Mouse (Mus musculus) telencephalon, adult 2 months (tissue): ENCODE data around the gene Lekr1.
A peak's percentile ranks its signal among the peaks of the same experiment; 100 is the strongest.

Source experiments
- DNase-seq: peaks from one replicate; pipeline ENCODE4 v3.0.0-alpha.2; 2011; ENCODE audit warnings: low read depth, low spot score

Gene Lekr1

GRCm38 (mm10) chr3:65656902-65657660, 8.9 kb upstream of the Lekr1 start:
- no peak for DNase-seq

DNA sequence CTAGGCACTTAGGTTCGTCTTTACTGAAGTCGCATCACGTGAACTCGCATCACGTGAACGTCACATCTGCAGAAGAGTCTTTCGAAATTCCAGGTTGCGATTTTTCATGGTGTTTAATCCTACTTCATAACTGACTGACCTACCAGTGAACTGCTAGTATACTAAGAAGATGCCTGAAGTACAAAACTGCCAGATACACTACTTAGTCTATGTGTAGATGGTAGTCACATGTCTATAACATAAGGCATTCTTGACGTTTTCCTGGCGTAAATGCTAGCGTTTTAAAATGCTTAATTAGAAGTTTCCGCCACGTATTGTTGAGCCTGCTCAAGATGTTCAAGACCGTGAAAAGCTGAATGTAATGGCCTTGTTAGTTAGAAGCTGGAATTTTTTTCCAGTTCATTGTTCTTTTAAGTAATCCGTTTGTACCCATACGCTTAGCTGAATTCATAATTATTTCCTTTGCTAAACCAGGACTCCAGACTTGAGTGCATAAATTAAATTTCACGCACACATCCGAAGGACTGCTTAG, 7.9 kb upstream of the Lekr1 start:
- no peak for DNase-seq

DNA sequence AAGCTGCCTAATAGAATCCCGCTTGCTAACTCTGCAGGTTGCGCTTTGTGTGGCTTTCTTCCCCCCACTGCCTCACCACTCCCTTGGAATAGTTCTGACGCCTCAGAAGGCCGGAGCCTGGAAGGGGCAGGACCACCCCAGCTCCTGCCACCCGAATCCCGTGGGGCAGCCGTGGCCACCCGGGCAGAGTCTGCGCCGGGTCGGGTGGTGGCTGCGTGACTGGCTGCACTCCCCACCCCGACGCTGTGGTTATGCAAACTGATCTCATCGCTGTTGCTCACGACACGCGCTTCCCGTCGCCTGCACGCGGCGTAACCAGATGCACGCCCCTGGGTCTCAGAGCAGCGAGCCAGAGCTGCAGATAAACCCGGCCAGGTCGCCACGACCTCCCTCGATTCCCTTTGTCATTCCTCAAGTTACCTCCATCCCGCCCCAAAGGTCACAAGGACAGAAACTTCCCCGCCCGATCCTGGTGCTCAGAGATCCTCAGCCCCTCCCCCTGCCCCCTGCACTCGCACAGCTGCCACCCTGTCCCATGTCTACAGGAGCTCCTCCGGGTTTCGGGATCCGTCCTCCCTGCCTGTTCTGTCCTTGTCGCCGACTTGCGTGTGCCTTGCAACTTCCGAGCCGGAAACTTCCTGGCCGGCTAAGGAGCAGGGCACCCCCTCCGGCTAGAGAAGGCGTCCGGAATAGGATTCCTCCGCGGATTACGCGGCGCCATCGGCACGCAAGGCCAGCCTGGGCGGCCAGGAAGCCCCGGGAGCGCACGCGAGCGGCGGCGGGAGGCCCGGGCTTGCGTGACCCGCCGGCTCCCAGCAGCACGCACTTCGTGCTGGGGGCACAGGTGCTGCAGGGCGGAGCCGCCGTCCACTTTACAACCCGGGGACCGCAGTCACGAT, 7.1 kb upstream of the Lekr1 start:
- peak; percentile 62 for DNase-seq

DNA sequence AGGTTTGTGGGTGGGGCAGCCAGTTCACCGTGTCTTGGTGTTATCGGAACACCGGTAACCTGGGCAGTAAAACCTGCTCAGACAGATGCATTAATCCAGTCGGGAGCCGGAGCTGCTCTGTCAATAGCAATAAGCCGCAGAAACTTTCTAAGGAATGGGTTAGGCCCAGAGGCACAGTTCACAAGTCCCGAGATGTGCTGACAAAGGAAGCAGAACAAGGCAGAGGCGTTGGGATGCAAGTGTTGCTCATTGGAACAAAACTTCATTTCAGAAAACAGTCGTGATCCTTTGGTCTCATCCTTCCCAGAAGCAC, 6.5 kb upstream of the Lekr1 start:
- no peak for DNase-seq

DNA sequence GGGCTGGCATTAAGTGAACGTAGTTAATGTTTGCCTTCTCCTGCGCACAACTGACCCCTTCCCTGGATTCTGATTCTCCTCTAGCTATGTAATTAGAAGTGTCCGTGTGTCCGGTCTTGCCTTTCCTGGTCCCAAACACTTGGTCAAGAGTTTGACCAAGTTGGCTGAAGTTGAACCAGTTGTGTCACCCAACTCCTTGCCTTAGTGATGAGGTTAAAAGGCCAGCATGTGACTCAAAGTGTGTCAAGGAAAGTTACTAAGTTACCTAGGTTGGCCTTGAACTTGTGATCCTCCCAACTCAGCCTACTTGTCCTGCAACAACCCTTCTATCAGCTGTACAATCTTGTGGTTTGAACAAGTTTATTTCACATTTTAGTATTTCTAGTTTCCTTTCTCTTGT, 5.7 kb upstream of the Lekr1 start:
- DNase-seq = no peak

DNA sequence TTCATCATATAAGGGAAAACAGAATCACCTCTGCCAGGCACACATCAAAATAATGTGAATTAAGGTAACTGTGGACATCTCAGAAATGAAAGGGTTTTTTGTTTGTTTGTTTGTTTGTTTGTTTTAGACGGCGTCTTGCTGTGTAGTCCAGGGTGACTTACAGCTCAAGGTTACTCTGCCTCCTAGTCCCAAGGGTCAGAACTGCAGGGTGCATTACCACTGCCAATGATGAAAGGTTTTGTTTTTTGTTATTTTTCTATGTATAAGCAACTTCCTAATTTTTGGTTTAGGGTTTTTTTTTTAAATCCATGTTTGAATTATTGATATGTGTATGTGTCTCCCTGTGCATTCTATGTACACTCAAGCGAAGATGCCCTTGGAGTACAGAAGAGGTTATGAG, 4.3 kb upstream of the Lekr1 start:
- DNase-seq = no peak

- DNase-seq = no peak
Measured at GRCm38 (mm10) chr3:65663176-65663575, 2.9 kb upstream of the Lekr1 start.

DNA sequence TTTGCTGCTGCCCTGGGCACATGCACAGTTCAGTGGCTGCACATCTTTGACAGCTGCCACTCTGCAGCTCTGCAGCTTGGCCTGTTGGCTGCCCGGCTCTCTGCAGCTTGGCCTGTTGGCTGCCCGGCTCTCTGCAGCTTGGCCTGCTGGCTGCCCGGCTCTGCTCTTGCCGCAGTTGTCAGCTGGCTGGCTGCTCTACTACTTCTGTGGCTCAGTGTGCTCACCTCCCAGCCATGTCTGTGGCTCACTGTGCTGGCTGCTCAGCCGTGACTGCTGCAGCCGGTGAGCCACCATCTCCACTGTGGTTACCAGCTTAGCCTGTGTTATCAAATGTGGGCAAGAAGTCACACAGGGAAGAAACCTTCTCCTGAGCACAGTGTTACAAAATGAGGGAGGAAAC, 4.2 kb downstream of the Lekr1 start:
- no peak for DNase-seq

- no peak for DNase-seq
Measured at GRCm38 (mm10) chr3:65673725-65674124, 7.7 kb downstream of the Lekr1 start.

DNA sequence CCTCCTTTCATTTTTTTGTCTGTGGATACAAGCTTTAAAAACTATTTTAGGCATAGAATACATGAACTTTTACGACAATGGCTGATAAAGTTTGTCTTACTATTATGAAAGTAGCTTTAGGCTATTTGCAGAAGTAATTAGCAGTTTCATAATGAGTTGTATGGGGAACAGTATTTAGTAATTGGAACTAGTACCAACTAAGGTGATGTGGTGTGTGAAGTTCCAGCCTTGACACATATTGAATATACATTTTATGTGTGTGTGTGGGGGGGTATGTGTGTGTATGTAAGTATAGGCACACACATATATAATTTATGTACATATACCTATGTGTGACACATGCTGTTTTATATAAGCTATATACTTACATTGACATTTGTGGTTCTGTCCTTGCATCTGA, 14.6 kb downstream of the Lekr1 start:
- no peak for DNase-seq

GRCm38 (mm10) chr3:65689705-65690104, 23.7 kb downstream of the Lekr1 start:
- DNase-seq = no peak

GRCm38 (mm10) chr3:65690850-65691249, 24.8 kb downstream of the Lekr1 start:
- DNase-seq = no peak

DNA sequence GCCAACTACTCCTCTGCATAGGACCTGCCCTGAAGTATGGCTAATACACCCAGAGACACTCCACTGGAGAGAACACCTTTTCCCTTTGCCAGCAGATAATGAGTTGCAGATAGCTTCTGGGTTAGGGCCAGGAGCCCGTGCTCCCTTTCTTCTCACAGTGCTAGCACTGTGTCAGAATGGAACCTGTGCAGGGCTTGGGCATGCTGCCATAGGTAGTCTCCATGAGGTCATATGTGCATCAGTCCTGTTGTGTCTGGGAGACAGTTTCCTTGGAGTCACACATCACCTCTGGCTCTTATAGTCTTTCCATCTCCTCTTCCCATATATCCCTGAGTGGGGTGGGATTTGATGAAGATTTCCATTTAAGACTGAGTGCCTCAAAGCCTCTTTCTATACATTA, 33.7 kb downstream of the Lekr1 start:
- DNase-seq = no peak

DNA sequence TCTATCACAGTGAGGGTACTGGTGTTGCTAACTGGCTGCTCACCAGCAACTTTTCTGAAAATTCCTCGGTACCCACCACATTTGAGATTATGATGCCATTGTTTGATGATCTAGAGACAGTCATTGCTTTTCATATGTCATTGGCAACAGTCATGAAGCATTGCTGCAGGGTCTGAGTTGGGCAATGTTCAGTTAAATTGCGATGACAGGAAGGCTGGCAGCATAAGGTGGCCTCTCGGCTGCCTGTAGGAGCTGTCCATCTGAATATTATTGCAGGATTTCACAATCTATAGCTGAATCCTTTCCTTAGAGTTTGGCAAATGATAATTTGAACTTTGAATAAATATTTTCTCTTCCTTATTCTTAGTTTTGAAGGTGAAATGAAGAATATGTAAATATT, 48.3 kb downstream of the Lekr1 start:
- DNase-seq = no peak

DNA sequence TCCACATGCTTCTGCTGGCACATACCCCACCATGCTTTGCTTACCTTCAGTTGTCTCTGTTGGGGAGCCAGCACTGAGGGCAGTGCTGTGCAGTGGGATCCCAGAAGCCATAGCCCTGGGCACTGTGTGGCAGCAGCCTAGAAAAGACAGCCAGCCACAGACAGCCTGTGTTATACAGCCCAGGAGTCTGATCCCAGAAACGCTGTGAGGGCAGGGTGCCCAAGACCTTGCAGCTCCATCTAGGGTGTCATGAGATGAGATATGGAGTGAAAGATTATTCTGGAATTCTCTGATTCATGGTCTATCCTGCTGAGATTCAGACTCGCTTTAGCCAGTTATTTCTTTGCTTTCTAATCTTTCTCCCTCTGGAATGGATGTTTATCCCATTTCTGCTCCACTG, 51.4 kb downstream of the Lekr1 start:
- no peak for DNase-seq

GRCm38 (mm10) chr3:65722897-65723296, 56.9 kb downstream of the Lekr1 start:
- no peak for DNase-seq

DNA sequence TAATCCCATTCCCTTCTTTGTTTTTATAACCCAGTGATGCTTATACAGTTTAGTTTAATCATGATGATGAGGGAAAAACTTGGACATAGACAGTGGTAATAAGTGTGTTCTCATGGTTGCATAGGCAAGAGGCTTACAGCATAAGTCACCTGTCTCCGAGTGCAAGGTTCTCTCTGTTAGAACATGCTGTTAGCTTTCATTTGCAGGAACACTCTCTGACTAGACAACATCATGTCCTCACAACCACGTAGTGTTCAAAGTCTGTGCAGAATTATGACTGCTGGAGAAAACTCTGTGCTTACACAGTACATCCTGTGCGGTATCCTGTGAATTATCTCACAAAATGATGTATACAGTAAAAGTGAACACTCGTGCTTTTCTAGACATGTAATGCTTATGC, 57.6 kb downstream of the Lekr1 start:
- DNase-seq = no peak

- DNase-seq = no peak
Measured at GRCm38 (mm10) chr3:65737816-65738215, 71.8 kb downstream of the Lekr1 start.

GRCm38 (mm10) chr3:65744936-65745335, 78.9 kb downstream of the Lekr1 start:
- no peak for DNase-seq

GRCm38 (mm10) chr3:65764511-65765508, 98.8 kb downstream of the Lekr1 start:
- no peak for DNase-seq

GRCm38 (mm10) chr3:65766387-65766786, 100.4 kb downstream of the Lekr1 start:
- no peak for DNase-seq
